Mouse (Mus musculus) thymus, postnatal 4 days (tissue): ENCODE measurements around the gene Swt1.
"Not testable (repeated sequence)": the region's sequence is repeated elsewhere in the genome, so short reads cannot be mapped to it uniquely, and the experiment has no call there.

ENCODE experiments used
- DNase-seq: peaks from one replicate; pipeline ENCODE4 v3.0.0; 2021

Swt1 gene

DNA sequence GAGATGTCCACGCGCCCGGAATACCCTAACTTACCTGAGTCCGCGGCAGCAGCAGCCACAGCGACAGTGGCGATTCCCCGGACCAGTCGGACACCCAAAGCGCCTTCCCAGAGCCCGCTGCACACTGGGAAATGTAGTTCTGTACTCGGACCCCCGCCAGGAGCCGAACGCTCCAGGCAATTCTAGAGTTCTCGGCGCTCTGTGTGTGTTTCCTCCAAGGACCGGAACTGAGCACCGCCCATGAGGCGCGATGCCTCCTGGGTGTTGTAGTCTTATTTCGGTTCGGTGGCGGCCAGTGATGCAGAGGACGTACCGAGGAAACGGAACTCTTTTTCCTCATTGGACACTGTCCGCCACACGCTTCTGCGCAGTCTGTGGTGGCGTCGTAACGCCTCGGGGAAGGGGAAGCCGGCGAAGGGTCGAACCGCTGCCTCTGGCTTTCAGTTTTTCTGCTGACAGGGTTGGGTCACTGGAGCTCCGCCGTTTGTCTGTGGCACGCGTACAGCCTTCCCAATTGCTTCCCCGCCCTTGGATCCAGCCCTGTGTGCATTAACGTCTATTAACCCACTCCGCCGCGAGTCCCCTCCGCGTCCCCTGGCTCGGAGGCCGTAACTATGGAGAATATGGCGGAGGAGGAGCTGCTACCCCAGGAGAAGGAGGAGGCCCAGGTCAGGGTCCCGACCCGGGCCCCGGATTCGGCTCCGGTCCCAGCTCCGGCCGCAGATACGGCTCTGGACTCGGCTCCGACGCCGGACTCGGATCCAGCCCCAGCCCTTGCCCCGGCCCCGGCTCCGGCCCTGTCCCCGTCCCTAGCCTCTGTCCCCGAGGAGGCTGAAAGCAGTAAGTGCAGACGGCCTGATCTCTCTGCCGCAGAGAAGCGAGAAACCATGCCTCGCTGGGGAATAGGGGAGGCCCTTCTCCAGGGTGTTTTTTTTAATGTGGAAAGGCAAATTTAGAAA, at the start of gene Swt1, which contains the start of gene Trmt1l:
Gene Swt1 (minus strand): TSS at position 193 of the 959 bp plus-strand sequence.
Gene Trmt1l (plus strand): TSS at position 280 of the 959 bp plus-strand sequence.
- DNase-seq = peak; percentile 90

DNA sequence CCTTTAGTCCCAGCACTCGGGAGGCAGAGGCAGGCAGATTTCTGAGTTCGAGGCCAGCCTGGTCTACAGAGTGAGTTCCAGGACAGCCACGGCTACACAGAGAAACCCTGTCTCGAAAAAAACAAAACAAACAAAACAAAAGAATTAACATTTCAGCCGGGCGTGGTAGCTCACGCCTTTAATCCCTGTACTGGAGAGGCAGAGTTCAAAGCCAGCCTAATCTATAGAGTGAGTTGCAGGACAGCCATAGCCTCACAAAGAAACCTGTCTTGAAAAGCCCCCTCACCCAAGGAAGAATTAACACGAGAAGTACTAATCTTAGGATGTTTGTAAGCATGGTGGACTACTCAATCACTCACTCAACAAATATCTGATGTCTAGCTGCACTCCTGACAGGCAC, 44.1 kb upstream of the Swt1 start:
- DNase-seq = not testable (repeated sequence)

DNA sequence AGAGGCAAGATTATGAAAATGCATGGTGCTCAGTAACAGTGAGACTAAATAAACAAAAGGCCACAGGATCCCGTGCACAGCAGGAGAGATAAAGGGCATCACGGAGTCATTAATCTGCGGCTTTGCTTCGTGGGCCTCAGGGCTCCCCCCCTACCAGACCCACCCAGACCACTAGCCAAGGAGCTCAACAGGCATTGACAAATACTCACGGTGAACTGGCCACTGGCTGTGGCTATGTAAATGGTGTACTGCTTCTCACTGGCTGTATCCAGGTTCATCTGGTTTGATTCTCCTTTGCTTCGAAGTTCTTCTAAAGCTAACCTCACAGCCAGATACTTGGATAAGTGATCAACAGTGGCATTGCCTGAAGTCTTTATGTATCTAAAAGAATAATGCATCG, 43.2 kb upstream of the Swt1 start:
- no peak for DNase-seq

GRCm38 (mm10) chr1:151466571-151466970, 38.3 kb upstream of the Swt1 start:
- DNase-seq = no peak

DNA sequence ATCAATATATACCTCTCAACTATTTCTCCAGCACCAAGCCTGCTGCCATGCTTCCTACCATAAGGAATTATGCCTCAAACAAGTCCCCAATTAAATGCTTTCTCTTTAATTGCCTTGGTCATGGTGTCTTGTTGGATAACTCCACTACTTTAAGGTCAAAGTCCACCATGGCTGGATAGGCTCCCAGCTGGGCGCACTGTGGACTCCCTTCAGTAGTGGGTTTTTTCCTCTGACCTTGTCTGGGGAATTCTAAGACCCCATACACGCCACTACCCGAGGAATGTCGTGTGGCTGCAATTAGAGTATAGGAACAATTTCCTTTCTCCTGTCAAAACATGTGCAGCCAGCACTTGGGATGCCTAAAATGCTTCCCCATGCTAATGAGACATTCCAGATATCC, 36.7 kb upstream of the Swt1 start:
- DNase-seq = no peak

GRCm38 (mm10) chr1:151461265-151461664, 33.0 kb upstream of the Swt1 start:
- peak; percentile 45 for DNase-seq

DNA sequence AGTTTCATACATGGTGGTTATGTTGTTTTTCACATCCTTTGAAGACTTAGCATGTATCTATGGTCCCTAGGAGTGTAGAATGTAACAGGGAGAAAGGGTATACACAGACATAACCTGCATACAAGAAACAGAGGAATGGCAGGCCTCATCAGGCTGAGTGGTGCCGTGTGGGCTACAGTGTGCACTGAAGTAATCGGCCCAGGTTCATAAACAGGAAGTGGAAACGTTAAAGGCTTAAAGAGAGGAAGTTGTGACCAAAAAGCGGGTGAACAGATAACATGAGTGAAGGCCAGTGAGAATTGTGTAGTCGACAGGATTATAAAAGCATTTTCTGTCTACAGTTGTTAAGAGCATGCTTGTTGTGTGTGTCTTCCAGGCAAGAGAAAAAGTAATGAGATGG, 28.8 kb upstream of the Swt1 start:
- no peak for DNase-seq

GRCm38 (mm10) chr1:151451946-151452345, 23.7 kb upstream of the Swt1 start:
- DNase-seq = no peak

GRCm38 (mm10) chr1:151450851-151451250, 22.6 kb upstream of the Swt1 start:
- no peak for DNase-seq

DNA sequence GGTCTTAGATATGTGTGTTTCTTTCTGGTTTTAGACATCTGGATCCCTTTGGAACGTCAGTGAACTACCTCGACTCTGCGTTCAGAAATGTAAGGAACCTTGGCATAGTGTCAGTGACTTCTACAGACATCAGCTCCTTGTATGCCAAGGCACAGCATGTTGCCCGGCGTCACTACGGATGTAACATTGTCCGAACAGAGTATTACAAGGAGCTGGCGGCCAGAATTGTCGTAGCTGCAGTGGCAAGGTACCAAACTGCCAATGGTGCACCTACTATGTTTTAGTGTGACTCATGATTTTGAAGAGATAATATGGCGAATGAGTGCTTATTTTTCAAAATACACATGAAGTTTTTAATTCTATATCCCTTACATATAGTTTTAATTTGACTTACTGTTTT, 21.6 kb upstream of the Swt1 start:
- no peak for DNase-seq

DNA sequence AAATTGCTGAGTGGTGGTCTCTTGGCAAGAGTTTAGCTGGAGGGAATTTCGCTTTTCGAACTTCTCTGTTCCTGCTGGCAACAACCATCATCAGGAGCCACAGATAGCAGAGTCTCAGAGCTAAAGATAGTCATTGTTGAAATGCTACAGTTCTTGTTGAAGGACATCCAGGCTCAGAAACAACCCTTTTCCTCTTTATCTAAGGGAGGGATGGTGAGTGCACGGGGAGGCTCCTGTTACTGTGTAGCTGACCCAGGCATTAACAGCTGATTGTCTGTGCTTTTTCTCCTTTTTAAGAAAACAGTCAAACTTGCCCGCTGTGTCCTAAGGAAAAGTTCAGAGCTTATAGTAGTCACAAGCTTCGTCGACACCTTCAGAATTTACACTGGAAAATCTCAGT, 7.2 kb upstream of the Swt1 start:
- DNase-seq = no peak

DNA sequence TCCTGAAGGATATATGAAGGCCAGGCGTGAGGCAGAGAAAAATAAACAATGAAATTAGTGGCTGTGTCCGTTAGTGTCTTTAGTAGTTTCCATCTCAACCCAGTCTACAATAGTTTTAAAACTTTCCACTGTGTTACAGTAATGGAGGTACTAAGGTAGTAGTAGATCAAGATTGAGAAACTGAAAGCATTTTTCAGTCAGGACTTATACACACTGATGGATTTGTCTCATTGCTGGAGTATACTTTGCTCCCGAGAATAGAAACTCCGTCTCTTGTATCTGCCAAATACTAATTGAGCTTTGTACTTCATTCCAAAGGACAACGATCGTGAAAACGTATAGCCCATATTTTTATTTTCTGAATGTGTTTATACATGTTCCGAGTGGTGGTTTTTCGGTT, 1.1 kb upstream of the Swt1 start:
- no peak for DNase-seq

GRCm38 (mm10) chr1:151427888-151428262, 380 bp downstream of the Swt1 start:
- DNase-seq = no peak

DNA sequence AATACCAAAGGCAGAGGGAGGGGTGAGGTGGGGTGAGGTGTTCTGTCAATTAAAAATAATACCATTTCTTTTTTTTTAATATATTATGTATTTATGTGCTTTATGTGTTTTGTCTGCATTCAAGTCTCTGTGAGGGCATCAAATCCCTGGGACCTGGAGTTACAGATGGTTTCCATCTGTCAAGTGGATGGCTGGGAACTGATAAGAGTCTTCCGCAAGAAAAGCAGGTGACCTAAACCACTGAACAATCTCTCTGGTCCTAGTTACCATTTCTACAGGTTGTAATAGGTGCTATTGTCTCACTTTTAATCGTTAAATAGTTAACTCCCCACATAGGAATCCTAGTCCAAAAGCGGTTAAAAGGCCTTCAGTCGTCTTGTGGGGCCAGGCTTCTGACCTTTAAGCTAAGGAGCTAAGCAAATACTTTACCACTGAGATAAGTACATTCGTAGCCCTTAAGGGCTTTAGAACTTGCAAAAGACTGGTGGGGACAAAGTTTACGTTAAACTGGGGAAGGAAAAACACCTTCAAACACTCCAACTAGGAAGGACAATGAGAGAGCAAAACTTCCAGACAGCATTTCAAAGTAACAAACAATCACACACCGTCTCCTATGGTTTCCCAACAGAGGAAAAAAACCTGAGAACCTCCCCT, 1.2 kb downstream of the Swt1 start:
- no peak for DNase-seq

DNA sequence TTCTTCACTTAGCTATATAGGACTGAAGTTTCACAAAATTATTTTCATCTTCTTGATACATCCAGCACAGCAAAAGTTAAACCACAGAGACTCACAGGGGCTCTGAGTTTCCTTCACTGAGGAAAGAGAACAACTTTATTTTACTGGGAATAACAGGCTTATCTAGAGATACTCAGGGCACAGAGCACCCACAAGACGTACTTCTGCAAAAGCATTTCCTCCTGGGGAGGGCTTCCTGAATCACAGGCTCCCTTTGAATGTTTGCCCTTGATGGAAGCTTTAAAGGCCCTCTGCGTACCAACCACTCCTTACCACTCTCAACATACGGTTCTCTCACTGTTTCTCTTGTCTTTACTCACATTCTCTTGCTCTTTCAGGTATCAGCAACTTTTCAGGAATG, 6.1 kb downstream of the Swt1 start:
- DNase-seq = no peak

- no peak for DNase-seq
Measured at GRCm38 (mm10) chr1:151409827-151410226, 18.4 kb downstream of the Swt1 start.

DNA sequence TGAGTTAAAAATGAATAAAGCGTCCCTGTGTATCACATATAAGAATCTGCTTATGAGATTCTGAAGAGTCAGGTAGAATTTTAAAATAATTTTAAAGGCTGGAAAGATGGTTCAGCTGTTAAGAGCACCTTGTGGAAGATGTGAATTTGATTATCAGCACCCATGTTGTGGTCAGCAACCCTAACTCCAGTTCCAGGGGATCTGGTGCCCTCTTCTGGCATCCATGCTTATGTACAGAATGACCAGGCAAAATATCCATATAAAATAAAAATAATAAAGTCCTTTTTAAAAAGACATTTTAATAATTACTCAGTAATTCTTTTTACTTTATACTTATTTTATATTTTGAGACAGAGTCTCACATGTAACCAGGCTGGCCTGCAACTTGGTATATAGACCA, 38.2 kb downstream of the Swt1 start:
- no peak for DNase-seq

- peak; percentile 38 for DNase-seq
Measured at GRCm38 (mm10) chr1:151377353-151377752, 50.9 kb downstream of the Swt1 start.

DNA sequence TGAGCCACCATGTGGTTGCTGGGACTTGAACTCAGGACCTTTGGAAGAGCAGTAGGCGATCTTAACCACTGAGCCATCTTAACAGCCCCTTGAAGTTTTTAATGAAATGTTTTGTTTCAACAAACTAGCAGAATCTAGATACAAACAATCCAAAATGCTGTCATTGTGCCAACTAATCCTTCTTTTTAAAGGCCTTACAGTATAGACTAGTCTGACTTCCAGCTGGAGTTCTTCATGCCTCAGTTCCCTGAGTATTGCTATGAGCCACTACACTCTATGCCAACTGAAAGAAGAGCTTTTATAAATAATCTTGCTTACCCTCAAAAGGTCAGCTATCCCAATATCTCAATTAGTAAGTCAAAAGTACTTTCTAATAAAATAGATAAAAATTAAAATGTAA, 55.4 kb downstream of the Swt1 start:
- DNase-seq = no peak

DNA sequence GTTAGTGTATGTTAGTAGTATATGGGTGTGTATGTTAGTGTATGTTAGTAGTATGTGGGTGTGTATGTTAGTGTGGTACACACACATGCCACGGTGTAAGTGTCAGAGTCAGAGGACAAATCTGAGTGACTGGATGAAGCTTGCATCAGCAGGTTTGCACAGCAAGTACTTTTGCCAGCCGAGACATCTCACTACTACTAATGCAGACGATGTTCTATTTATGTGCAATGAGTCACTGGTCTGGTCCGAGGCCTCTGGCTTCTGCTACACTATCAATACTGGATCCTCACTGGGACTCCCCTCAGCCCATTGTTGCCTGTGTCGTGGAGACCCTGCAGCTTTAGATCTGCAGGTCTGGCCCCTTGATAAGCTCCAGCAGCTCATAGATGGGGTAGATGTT, 56.7 kb downstream of the Swt1 start:
- DNase-seq = no peak

- no peak for DNase-seq
Measured at GRCm38 (mm10) chr1:151370573-151370972, 57.7 kb downstream of the Swt1 start.

GRCm38 (mm10) chr1:151368444-151368843, 59.8 kb downstream of the Swt1 start:
- no peak for DNase-seq

GRCm38 (mm10) chr1:151367721-151368324, 60.4 kb downstream of the Swt1 start:
- DNase-seq = no peak
